In the genomic region with DNA sequence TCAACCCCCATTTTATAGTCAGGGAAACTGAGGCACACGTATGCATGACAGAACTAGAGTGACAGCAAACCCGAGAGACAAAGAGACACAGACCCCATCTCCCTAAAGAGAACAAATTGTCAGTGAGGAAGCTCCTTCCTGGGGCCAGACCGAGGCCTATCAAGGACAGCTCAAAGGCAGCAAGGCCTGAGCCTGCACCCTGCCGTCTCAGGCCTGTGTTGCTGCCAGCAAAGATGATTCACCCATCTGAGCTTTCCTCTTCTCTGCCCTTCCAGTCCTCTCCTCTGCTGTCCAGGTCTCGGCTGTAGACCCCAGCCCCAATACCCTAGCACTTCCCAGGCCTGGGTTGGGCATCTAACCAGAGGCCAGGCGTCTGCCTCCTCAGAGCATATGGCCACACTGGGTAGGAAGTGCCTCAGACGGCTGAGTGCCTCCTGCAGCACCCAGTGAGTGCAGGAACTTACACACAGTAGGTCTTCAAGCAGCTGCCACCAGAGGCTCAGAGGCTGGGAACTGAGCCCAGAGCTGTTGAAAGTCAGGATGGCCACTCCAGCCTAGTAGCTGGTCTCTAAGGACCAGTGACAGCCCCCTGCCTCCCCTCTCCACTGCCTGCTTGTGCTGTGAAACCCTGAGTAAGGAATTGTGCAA, we compare ENCODE assay signal across 21 mouse cellular contexts. TPM values are rescaled to one million over a fixed set of nuclear protein-coding genes. Genes with fewer than 3 reads are reported as not detected.
DNase-seq lines count a peak whose midpoint lies in the region; ATAC-seq and TF ChIP-seq lines count a peak whose summit lies in the region.
"Had no signal": no experiment of that assay in that cellular context is flagged by ENCODE, and none has a peak within 500 bp of the region (broad histone marks: within the 10 kb centered on the region; RNA-seq: fewer than 3 reads in every experiment).

No protein-coding gene starts in this region.

- H3K4me3 ChIP-seq in embryonic facial prominence, embryonic 12.5 days, result no peak overlapping the region
- no peak overlapping the region for H3K4me3 ChIP-seq in embryonic facial prominence, embryonic 10.5 days
- H3K4me3 ChIP-seq in MEL (ENCODE audit: control insufficient read depth in 1 of 2, insufficient read depth in 1 of 2, low read depth in 2 of 2, low read length in 2 of 2), result no peak overlapping the region
- H3K4me3 ChIP-seq in liver, embryonic 15.5 days (replicated peaks), result no peak overlapping the region
- no peak overlapping the region for H3K4me3 ChIP-seq in lung, postnatal 0 days (ENCODE audit: low read depth, low read length)
- H3K4me3 ChIP-seq: intestine, embryonic 15.5 days; limb, embryonic 12.5 days had no signal

- H3K4me2 ChIP-seq in embryonic facial prominence, embryonic 12.5 days (replicated peaks), result no peak overlapping the region
- no peak overlapping the region for H3K4me2 ChIP-seq in liver, embryonic 15.5 days
- no peak overlapping the region for H3K4me2 ChIP-seq in lung, postnatal 0 days (replicated peaks; ENCODE audit: low read depth, low read length)
- H3K4me2 ChIP-seq: heart, embryonic 11.5 days; hindbrain, embryonic 14.5 days; intestine, embryonic 15.5 days; limb, embryonic 12.5 days had no signal

- intact Hi-C loops in heart, postnatal 10 days (cut with DNase I), result loop anchor here (1.0 kb wide), 1 partner anchor 45 kb away; no protein-coding TSS in a partner anchor

- no peak for TF ChIP-seq RAD21 in MEL (IDR thresholded peaks at IDR 0.05; ENCODE audit: low read depth, low read length)

- DNase-seq in adrenal gland, adult (ENCODE audit: inconsistent age in 2 of 2, low spot score in 1 of 2), result peak; percentile 46 to 65
- DNase-seq in adrenal gland, postnatal 10 days, result no peak
- no peak for DNase-seq in embryonic facial prominence, embryonic 10.5 days (ENCODE audit: low spot score)
- DNase-seq in MEL (ENCODE audit: low read depth, low spot score), result peak; percentile 37
- DNase-seq in heart, postnatal 10 days, result no peak
- no peak for DNase-seq in lung, postnatal 0 days (ENCODE audit: low spot score)
- DNase-seq: lung, adult 2 months; spleen, adult 18-20 months had no signal

- peaks cover 14% of the 10 kb centered on the region for H3K79me2 ChIP-seq in MEL (ENCODE audit: control insufficient read depth, insufficient read depth, low read length, poor library complexity)

- peaks cover 47% of the 10 kb centered on the region for H3K27me3 ChIP-seq in embryonic facial prominence, embryonic 12.5 days
- H3K27me3 ChIP-seq in embryonic facial prominence, embryonic 10.5 days (replicated peaks; ENCODE audit: low read depth, poor library complexity, severe bottlenecking), result peaks cover 57% of the 10 kb centered on the region
- no peaks in the 10 kb centered on the region for H3K27me3 ChIP-seq in MEL (ENCODE audit: control insufficient read depth in 1 of 2, insufficient read depth in 2 of 2, low read length in 2 of 2)
- peaks cover 39% of the 10 kb centered on the region for H3K27me3 ChIP-seq in liver, embryonic 15.5 days
- peaks cover 10% of the 10 kb centered on the region; the same call in 1 of the 2 replicates for H3K27me3 ChIP-seq in lung, postnatal 0 days (replicated peaks; ENCODE audit: insufficient read depth, low read length)

- ATAC-seq in embryonic facial prominence, embryonic 12.5 days (ENCODE audit: insufficient number of reproducible peaks, insufficient read depth, low FRiP score, low TSS enrichment), result no peak
- ATAC-seq in liver, embryonic 15.5 days (ENCODE audit: insufficient read depth), result no peak
- no peak for ATAC-seq in lung, postnatal 0 days
- ATAC-seq: forebrain, embryonic 16.5 days; intestine, embryonic 15.5 days had no signal

- H3K9ac ChIP-seq in embryonic facial prominence, embryonic 12.5 days, result 0 out of 2 replicates have a peak overlapping the region, but pooled peaks have one; percentile 15
- H3K9ac ChIP-seq in MEL (ENCODE audit: control insufficient read depth, low read depth, low read length, poor library complexity, severe bottlenecking), result peak overlapping the region; percentile 43
- H3K9ac ChIP-seq in liver, embryonic 15.5 days, result no peak overlapping the region
- H3K9ac ChIP-seq in lung, postnatal 0 days (replicated peaks; ENCODE audit: low read depth), result no peak overlapping the region
- H3K9ac ChIP-seq: hindbrain, embryonic 14.5 days; intestine, embryonic 15.5 days; limb, embryonic 12.5 days had no signal

- no peak for TF ChIP-seq CTCF in MEL (IDR thresholded peaks at IDR 0.05 in 2 of 3, conservative IDR thresholded peaks at IDR 0.05 in 1 of 3; ENCODE audit: control insufficient read depth in 1 of 3, insufficient read depth in 1 of 3, low read depth in 2 of 3, low read length in 3 of 3, poor library complexity in 1 of 3, severe bottlenecking in 1 of 3)
- no peak for TF ChIP-seq CTCF in lung, postnatal 0 days (IDR thresholded peaks at IDR 0.05)

- H3K9me3 ChIP-seq in embryonic facial prominence, embryonic 12.5 days, result no peaks in the 10 kb centered on the region
- no peaks in the 10 kb centered on the region for H3K9me3 ChIP-seq in embryonic facial prominence, embryonic 10.5 days
- no peaks in the 10 kb centered on the region for H3K9me3 ChIP-seq in MEL (replicated peaks; ENCODE audit: insufficient read depth, low read length)
- no peaks in the 10 kb centered on the region for H3K9me3 ChIP-seq in liver, embryonic 15.5 days (replicated peaks)
- H3K9me3 ChIP-seq in lung, postnatal 0 days (ENCODE audit: low read length), result no peaks in the 10 kb centered on the region
- H3K9me3 ChIP-seq: intestine, embryonic 15.5 days; limb, embryonic 12.5 days had no signal

- H3K4me1 ChIP-seq in embryonic facial prominence, embryonic 12.5 days, result peaks cover 6% of the 10 kb centered on the region; the same call in 1 of the 2 replicates
- H3K4me1 ChIP-seq in embryonic facial prominence, embryonic 10.5 days, result peaks cover 29% of the 10 kb centered on the region
- H3K4me1 ChIP-seq in MEL (ENCODE audit: control insufficient read depth in 1 of 2, insufficient read depth in 2 of 2, low read length in 2 of 2), result peaks cover 3 to 27% of the 10 kb centered on the region in 2 experiments; a peak in 3 of 4 replicates
- H3K4me1 ChIP-seq in liver, embryonic 15.5 days (replicated peaks), result peaks cover 45% of the 10 kb centered on the region
- H3K4me1 ChIP-seq in lung, postnatal 0 days (ENCODE audit: insufficient read depth, low read depth, low read length), result peaks cover 9% of the 10 kb centered on the region; the same call in 1 of the 2 replicates

- WGBS in embryonic facial prominence, embryonic 12.5 days, result 74% methylated on average over 7 of the region's 7 CpGs
- 70% methylated on average over 7 of the region's 7 CpGs for WGBS in embryonic facial prominence, embryonic 10.5 days
- 58% methylated on average over 7 of the region's 7 CpGs for WGBS in liver, embryonic 15.5 days (ENCODE audit: insufficient replicate concordance)
- WGBS in lung, postnatal 0 days, result 71% methylated on average over 7 of the region's 7 CpGs

- H3K27ac ChIP-seq in embryonic facial prominence, embryonic 12.5 days, result no peak overlapping the region
- no peak overlapping the region for H3K27ac ChIP-seq in embryonic facial prominence, embryonic 10.5 days (replicated peaks)
- H3K27ac ChIP-seq in MEL (ENCODE audit: control insufficient read depth, low read depth, low read length), result peak overlapping the region; percentile 24; the same call in 1 of the 2 replicates
- H3K27ac ChIP-seq in liver, embryonic 15.5 days (replicated peaks), result peak overlapping the region; percentile 64
- H3K27ac ChIP-seq in lung, postnatal 0 days (ENCODE audit: low read length), result no peak overlapping the region
- H3K27ac ChIP-seq: hindbrain, embryonic 14.5 days; intestine, embryonic 15.5 days; kidney, postnatal 0 days; limb, embryonic 12.5 days had no signal

- no peak for TF ChIP-seq POLR2A in MEL (IDR thresholded peaks at IDR 0.05; ENCODE audit: control insufficient read depth in 1 of 2, insufficient read depth in 1 of 2, low read depth in 1 of 2, low read length in 2 of 2, poor library complexity in 1 of 2)

- TF ChIP-seq EP300 in MEL (IDR thresholded peaks at IDR 0.05; ENCODE audit: low read depth in 1 of 2, low read length in 2 of 2), result no peak
- TF ChIP-seq EP300 in lung, postnatal 0 days (IDR thresholded peaks at IDR 0.05), result no peak

- no peaks in the 10 kb centered on the region for H3K36me3 ChIP-seq in embryonic facial prominence, embryonic 12.5 days
- H3K36me3 ChIP-seq in embryonic facial prominence, embryonic 10.5 days (replicated peaks), result no peaks in the 10 kb centered on the region
- peaks cover 0 to 4% of the 10 kb centered on the region in 2 experiments; a peak in 2 of 4 replicates for H3K36me3 ChIP-seq in MEL (ENCODE audit: control insufficient read depth in 1 of 2, insufficient read depth in 2 of 2, low read length in 2 of 2)
- no peaks in the 10 kb centered on the region for H3K36me3 ChIP-seq in liver, embryonic 15.5 days (replicated peaks)
- H3K36me3 ChIP-seq in lung, postnatal 0 days (ENCODE audit: insufficient read depth, low read length), result no peaks in the 10 kb centered on the region
- H3K36me3 ChIP-seq: intestine, embryonic 15.5 days; limb, embryonic 12.5 days had no signal

RNA-seq across cellular contexts. Expression of a gene that starts 1.7 kb away (rescaled TPM):
- total RNA-seq in adrenal gland, postnatal 10 days (2021), result 1 to 10 TPM; 5.9 to 7.5 TPM
- 2.4 and 3.0 TPM in 2 replicates for polyA plus RNA-seq in embryonic facial prominence, embryonic 12.5 days (2016; fragmentation: Nextera tagmentation; extraction: Ambion mirVana)
- 0.51 and 0.54 TPM in 2 replicates for polyA plus RNA-seq in embryonic facial prominence, embryonic 10.5 days (2016; fragmentation: Nextera tagmentation; extraction: Ambion mirVana)
- total RNA-seq in MEL (2012; rRNA removed), result 38.3 and 52.9 TPM in 2 replicates
- 10 to 100 TPM in 1 of 2 experiments, not detected in 1; 59.8 TPM for polyA plus RNA-seq in MEL (2012; ENCODE audit: insufficient read depth in 1 of 2, insufficient read length in 2 of 2, low read depth in 1 of 2, low replicate concordance in 2 of 2, missing spikeins in 1 of 2)
- 4.3 and 5.2 TPM in 2 replicates for polyA plus RNA-seq in liver, embryonic 15.5 days (2015; fragmentation: Nextera tagmentation; extraction: Ambion mirVana)
- 1 to 10 TPM; 1.6 to 1.8 TPM for total RNA-seq in heart, postnatal 10 days (2021)
- polyA plus RNA-seq in lung, postnatal 0 days (2015; fragmentation: Nextera tagmentation; extraction: Ambion mirVana), result 3.6 and 4.1 TPM in 2 replicates

RNA-seq across cellular contexts. Expression of a gene that starts 24.1 kb away (rescaled TPM):
- 10 to 100 TPM; 81.5 to 84.7 TPM for total RNA-seq in adrenal gland, postnatal 10 days (2021)
- polyA plus RNA-seq in embryonic facial prominence, embryonic 12.5 days (2016; fragmentation: Nextera tagmentation; extraction: Ambion mirVana), result 110 and 112 TPM in 2 replicates
- 116 and 122 TPM in 2 replicates for polyA plus RNA-seq in embryonic facial prominence, embryonic 10.5 days (2016; fragmentation: Nextera tagmentation; extraction: Ambion mirVana)
- 49.1 and 53.0 TPM in 2 replicates for total RNA-seq in MEL (2012; rRNA removed)
- polyA plus RNA-seq in MEL (2012; ENCODE audit: insufficient read depth in 1 of 2, insufficient read length in 2 of 2, low read depth in 1 of 2, low replicate concordance in 2 of 2, missing spikeins in 1 of 2), result 10 to 100 TPM in 1 of 2 experiments, not detected in 1; 73.2 TPM
- 44.3 and 49.3 TPM in 2 replicates for polyA plus RNA-seq in liver, embryonic 15.5 days (2015; fragmentation: Nextera tagmentation; extraction: Ambion mirVana)
- total RNA-seq in heart, postnatal 10 days (2021), result 10 to 100 TPM; 88.8 to 96.4 TPM
- polyA plus RNA-seq in lung, postnatal 0 days (2015; fragmentation: Nextera tagmentation; extraction: Ambion mirVana), result 60.5 and 61.6 TPM in 2 replicates

RNA-seq across cellular contexts. Expression of a gene that starts 25.3 kb away (rescaled TPM):
- not detected for total RNA-seq in adrenal gland, postnatal 10 days (2021)
- polyA plus RNA-seq in embryonic facial prominence, embryonic 12.5 days (2016; fragmentation: Nextera tagmentation; extraction: Ambion mirVana), result 2.6 and 4.1 TPM in 2 replicates
- polyA plus RNA-seq in embryonic facial prominence, embryonic 10.5 days (2016; fragmentation: Nextera tagmentation; extraction: Ambion mirVana), result not detected in 2 replicates
- total RNA-seq in MEL (2012; rRNA removed), result not detected in 2 replicates
- not detected for polyA plus RNA-seq in MEL (2012; ENCODE audit: insufficient read depth in 1 of 2, insufficient read length in 2 of 2, low read depth in 1 of 2, low replicate concordance in 2 of 2, missing spikeins in 1 of 2)
- polyA plus RNA-seq in liver, embryonic 15.5 days (2015; fragmentation: Nextera tagmentation; extraction: Ambion mirVana), result not detected in 2 replicates
- total RNA-seq in heart, postnatal 10 days (2021), result not detected
- not detected in 2 replicates for polyA plus RNA-seq in lung, postnatal 0 days (2015; fragmentation: Nextera tagmentation; extraction: Ambion mirVana)
- total RNA-seq: gastrocnemius, postnatal 4 days; heart, postnatal 25 days; layer of hippocampus, adult 18-20 months had no signal
- polyA plus RNA-seq: forebrain, embryonic 16.5 days; heart, embryonic 11.5 days; hindbrain, embryonic 14.5 days; kidney, postnatal 0 days; neural tube, embryonic 11.5 days; thymus, postnatal 0 days had no signal

RNA-seq across cellular contexts. Expression of a gene that starts 50.4 kb away (rescaled TPM):
- total RNA-seq in adrenal gland, postnatal 10 days (2021), result 10 to 100 TPM; 12.0 to 13.2 TPM
- polyA plus RNA-seq in embryonic facial prominence, embryonic 12.5 days (2016; fragmentation: Nextera tagmentation; extraction: Ambion mirVana), result 1.7 and 1.9 TPM in 2 replicates
- polyA plus RNA-seq in embryonic facial prominence, embryonic 10.5 days (2016; fragmentation: Nextera tagmentation; extraction: Ambion mirVana), result 1.7 and 2.5 TPM in 2 replicates
- total RNA-seq in MEL (2012; rRNA removed), result 0.92 and 2.1 TPM in 2 replicates
- polyA plus RNA-seq in MEL (2012; ENCODE audit: insufficient read depth in 1 of 2, insufficient read length in 2 of 2, low read depth in 1 of 2, low replicate concordance in 2 of 2, missing spikeins in 1 of 2), result 1 to 10 TPM in 1 of 2 experiments, not detected in 1; 4.5 TPM
- polyA plus RNA-seq in liver, embryonic 15.5 days (2015; fragmentation: Nextera tagmentation; extraction: Ambion mirVana), result 25.0 and 26.4 TPM in 2 replicates
- total RNA-seq in heart, postnatal 10 days (2021), result 10 to 100 TPM; 33.7 to 37.2 TPM
- polyA plus RNA-seq in lung, postnatal 0 days (2015; fragmentation: Nextera tagmentation; extraction: Ambion mirVana), result 22.7 and 28.1 TPM in 2 replicates

Comparison
In these comparisons a context has a peak if more than half of its experiments do, and no peak if none do; other contexts are left out.
1. DNase-seq: peak in adrenal gland, adult (2 of 2) and MEL (single experiment); none in adrenal gland, postnatal 10 days (single experiment), embryonic facial prominence, embryonic 10.5 days (single experiment), heart, postnatal 10 days (0 of 2) and lung, postnatal 0 days (single experiment).
2. H3K27ac ChIP-seq: peak in MEL (single experiment) and liver, embryonic 15.5 days (single experiment); none in embryonic facial prominence, embryonic 12.5 days (single experiment), embryonic facial prominence, embryonic 10.5 days (single experiment) and lung, postnatal 0 days (single experiment).
3. H3K9ac ChIP-seq: peak in embryonic facial prominence, embryonic 12.5 days (single experiment) and MEL (single experiment); none in liver, embryonic 15.5 days (single experiment) and lung, postnatal 0 days (single experiment).